Mouse (Mus musculus) mesoderm, embryonic 11.5 days (tissue): ENCODE measurements around the gene Ntrk1.
A peak's percentile ranks its signal among the peaks of the same experiment; 100 is the strongest.

Experiments used
- DNase-seq: peaks from one replicate; pipeline ENCODE4 v3.0.0-alpha.2; 2012; ENCODE audit warnings: low read depth, low spot score

The Ntrk1 gene

GRCm38 (mm10) chr3:87785626-87786214, 9.2 kb downstream of the Ntrk1 start:
- DNase-seq: no peak

- no peak for DNase-seq
Measured at GRCm38 (mm10) chr3:87785156-87785555, 9.8 kb downstream of the Ntrk1 start.

- DNase-seq: no peak
Measured at GRCm38 (mm10) chr3:87783282-87784023, 11.5 kb downstream of the Ntrk1 start.

GRCm38 (mm10) chr3:87779086-87779485, 15.9 kb downstream of the Ntrk1 start:
- no peak for DNase-seq

GRCm38 (mm10) chr3:87778283-87778682, 16.7 kb downstream of the Ntrk1 start:
- no peak for DNase-seq

GRCm38 (mm10) chr3:87771088-87771487, 23.9 kb downstream of the Ntrk1 start:
- DNase-seq: no peak

GRCm38 (mm10) chr3:87770280-87770679, 24.7 kb downstream of the Ntrk1 start:
- peak; percentile 81 for DNase-seq

- DNase-seq: no peak
Measured at GRCm38 (mm10) chr3:87769506-87769905, 25.5 kb downstream of the Ntrk1 start.

GRCm38 (mm10) chr3:87768844-87769243, 26.1 kb downstream of the Ntrk1 start:
- DNase-seq: peak; percentile 88

GRCm38 (mm10) chr3:87768431-87768830, 26.5 kb downstream of the Ntrk1 start:
- DNase-seq: no peak

GRCm38 (mm10) chr3:87767764-87768163, 27.2 kb downstream of the Ntrk1 start:
- DNase-seq: no peak

- no peak for DNase-seq
Measured at GRCm38 (mm10) chr3:87766284-87766667, 28.7 kb downstream of the Ntrk1 start.

GRCm38 (mm10) chr3:87765631-87766283, 29.2 kb downstream of the Ntrk1 start:
- DNase-seq: no peak

GRCm38 (mm10) chr3:87765091-87765490, 29.9 kb downstream of the Ntrk1 start:
- DNase-seq: peak; percentile 54

- DNase-seq: no peak
Measured at GRCm38 (mm10) chr3:87764506-87764905, 30.5 kb downstream of the Ntrk1 start.

- peak; percentile 59 for DNase-seq
Measured at GRCm38 (mm10) chr3:87763683-87764289, 31.2 kb downstream of the Ntrk1 start.

GRCm38 (mm10) chr3:87763202-87763601, 31.8 kb downstream of the Ntrk1 start:
- DNase-seq: no peak

GRCm38 (mm10) chr3:87761408-87762375, 33.3 kb downstream of the Ntrk1 start:
- no peak for DNase-seq

- no peak for DNase-seq
Measured at GRCm38 (mm10) chr3:87758641-87759040, 36.3 kb downstream of the Ntrk1 start.

GRCm38 (mm10) chr3:87756488-87756887, 38.5 kb downstream of the Ntrk1 start:
- DNase-seq: no peak

GRCm38 (mm10) chr3:87755964-87756363, 39.0 kb downstream of the Ntrk1 start:
- DNase-seq: peak; percentile 81
